Mouse (Mus musculus) hindbrain, embryonic 15.5 days (tissue): ENCODE measurements around the gene Csf1. TPM values are rescaled to one million over a fixed set of nuclear protein-coding genes. Genes with fewer than 3 reads are reported as not detected.

ENCODE experiments used
- ATAC-seq: fragments of 200-750 bp; cut with Nextera tagmentation; 2 replicates; pipeline ENCODE4 v1.8.0; 2017; ENCODE audit warnings: low read depth, moderate number of reproducible peaks, moderate TSS enrichment; ENCODE audit not compliant: low FRiP score
- H3K27ac ChIP-seq: fragments of 300-500 bp; sonication (generic); replicated peaks from 2 replicates; pipeline ENCODE4 v1.5.1; 2015; ENCODE audit warnings: mild to moderate bottlenecking, inconsistent platforms
- H3K27me3 ChIP-seq: fragments of 300-500 bp; sonication (generic); 2 replicates; pipeline ENCODE4 v1.6.1; 2015; ENCODE audit warnings: control low read depth, inconsistent platforms
- H3K36me3 ChIP-seq: fragments of 300-500 bp; sonication (generic); 2 replicates; pipeline ENCODE4 v1.6.1; 2015; ENCODE audit warnings: control low read depth, inconsistent platforms
- H3K4me1 ChIP-seq: fragments of 300-500 bp; sonication (generic); replicated peaks from 2 replicates; pipeline ENCODE4 v1.6.1; 2015; ENCODE audit warnings: control low read depth, inconsistent platforms
- H3K4me2 ChIP-seq: fragments of 300-500 bp; sonication (generic); 2 replicates; pipeline ENCODE4 v1.6.1; 2015; ENCODE audit warnings: moderate library complexity, mild to moderate bottlenecking, inconsistent platforms
- H3K4me3 ChIP-seq: fragments of 300-500 bp; sonication (generic); 2 replicates; pipeline ENCODE4 v1.5.1; 2015; ENCODE audit warnings: mild to moderate bottlenecking, inconsistent platforms
- H3K9ac ChIP-seq: fragments of 300-500 bp; sonication (generic); 2 replicates; pipeline ENCODE4 v1.6.1; 2015; ENCODE audit warnings: inconsistent platforms
- H3K9me3 ChIP-seq: fragments of 300-500 bp; sonication (generic); 2 replicates; pipeline ENCODE4 v1.6.1; 2016; ENCODE audit warnings: control low read depth, inconsistent platforms
- WGBS: fragments of 180-500 bp; shearing (Covaris S2); methylation state at CpG from one replicate; pipeline ENCODE4 v1.1.7; 2015; 5-methylcytosine and 5-hydroxymethylcytosine counted together
- polyA plus RNA-seq: library from polyadenylated mRNA; unstranded; fragments of >200 nt; fragmentation: Nextera tagmentation; extraction: Ambion mirVana; gene quantifications from 2 replicates; pipeline ENCODE4 v1.2.1, GENCODE M21; 2015

Csf1 gene
- polyA plus RNA-seq, 1 experiment from 2014 or later, result 7.9 TPM

- WGBS, result 93% methylated on average over 5 of the region's 5 CpGs
- Histone ChIP-seq H3K4me1 (peaks cover 14% of the 10 kb centered on the region), H3K9ac (no peak overlapping the region), H3K9me3 (no peaks in the 10 kb centered on the region), H3K27ac (peak overlapping the region; percentile 49; the same call in 1 of the 2 replicates), H3K36me3 (no peaks in the 10 kb centered on the region), H3K4me2 (no peak overlapping the region), H3K27me3 (no peaks in the 10 kb centered on the region), H3K4me3 (no peak overlapping the region)
- no peak for ATAC-seq
Measured at GRCm38 (mm10) chr3:107792736-107793135, 32.5 kb upstream of the Csf1 start.

- WGBS, result 87% methylated on average over 11 of the region's 11 CpGs
- no peaks in the 10 kb centered on the region for H3K9me3 ChIP-seq
- H3K27me3 ChIP-seq, result no peaks in the 10 kb centered on the region
- peaks cover 25% of the 10 kb centered on the region for H3K4me1 ChIP-seq
- no peak for ATAC-seq
- no peak overlapping the region for H3K9ac ChIP-seq
- no peaks in the 10 kb centered on the region for H3K36me3 ChIP-seq
- H3K4me3 ChIP-seq, result no peak overlapping the region
- no peak overlapping the region for H3K4me2 ChIP-seq
- no peak overlapping the region for H3K27ac ChIP-seq
Measured at GRCm38 (mm10) chr3:107790766-107791303, 30.6 kb upstream of the Csf1 start.

- Histone ChIP-seq H3K9me3 (no peaks in the 10 kb centered on the region), H3K4me3 (no peak overlapping the region), H3K36me3 (no peaks in the 10 kb centered on the region), H3K27ac (no peak overlapping the region), H3K4me1 (peaks cover 25% of the 10 kb centered on the region), H3K4me2 (no peak overlapping the region), H3K9ac (no peak overlapping the region), H3K27me3 (no peaks in the 10 kb centered on the region)
- 89% methylated on average over 3 of the region's 3 CpGs for WGBS
- ATAC-seq, result no peak
Measured at GRCm38 (mm10) chr3:107790227-107790626, 30.0 kb upstream of the Csf1 start.

GRCm38 (mm10) chr3:107788885-107789284, 28.6 kb upstream of the Csf1 start:
- no peak overlapping the region for H3K9ac ChIP-seq
- no peak overlapping the region for H3K4me2 ChIP-seq
- WGBS, result 59% methylated on average over 3 of the region's 3 CpGs
- peaks cover 21% of the 10 kb centered on the region for H3K4me1 ChIP-seq
- H3K4me3 ChIP-seq, result no peak overlapping the region
- H3K36me3 ChIP-seq, result no peaks in the 10 kb centered on the region
- no peak overlapping the region for H3K27ac ChIP-seq
- no peaks in the 10 kb centered on the region for H3K9me3 ChIP-seq
- H3K27me3 ChIP-seq, result no peaks in the 10 kb centered on the region
- ATAC-seq, result no peak

- no peak overlapping the region for H3K9ac ChIP-seq
- no peak for ATAC-seq
Measured at GRCm38 (mm10) chr3:107787613-107788501, 27.6 kb upstream of the Csf1 start.

GRCm38 (mm10) chr3:107786980-107787612, 26.8 kb upstream of the Csf1 start:
- Histone ChIP-seq H3K4me3 (no peak overlapping the region), H3K27me3 (no peaks in the 10 kb centered on the region), H3K9me3 (no peaks in the 10 kb centered on the region), H3K9ac (no peak overlapping the region), H3K4me1 (peaks cover 12% of the 10 kb centered on the region), H3K4me2 (no peak overlapping the region), H3K36me3 (no peaks in the 10 kb centered on the region), H3K27ac (peak overlapping the region; percentile 26; the same call in 1 of the 2 replicates)
- WGBS, result 40% methylated on average over 11 of the region's 11 CpGs
- no peak for ATAC-seq

More at GRCm38 (mm10) chr3:107787613-107788501, 27.6 kb upstream of the Csf1 start:
- Histone ChIP-seq H3K4me1 (peaks cover 12% of the 10 kb centered on the region), H3K9me3 (no peaks in the 10 kb centered on the region), H3K27me3 (no peaks in the 10 kb centered on the region), H3K27ac (0 out of 2 replicates have a peak overlapping the region, but pooled peaks have one; percentile 26), H3K4me3 (no peak overlapping the region), H3K4me2 (no peak overlapping the region), H3K36me3 (no peaks in the 10 kb centered on the region)
- WGBS, result 68% methylated on average over 15 of the region's 15 CpGs

GRCm38 (mm10) chr3:107786344-107786743, 26.1 kb upstream of the Csf1 start:
- no peak overlapping the region for H3K27ac ChIP-seq
- ATAC-seq, result no peak
- H3K9me3 ChIP-seq, result no peaks in the 10 kb centered on the region
- no peak overlapping the region for H3K4me2 ChIP-seq
- no peaks in the 10 kb centered on the region for H3K27me3 ChIP-seq
- WGBS, result 96% methylated on average over 1 of the region's 1 CpGs
- no peak overlapping the region for H3K9ac ChIP-seq
- no peaks in the 10 kb centered on the region for H3K36me3 ChIP-seq
- peaks cover 12% of the 10 kb centered on the region for H3K4me1 ChIP-seq
- no peak overlapping the region for H3K4me3 ChIP-seq

GRCm38 (mm10) chr3:107785546-107785945, 25.3 kb upstream of the Csf1 start:
- H3K9me3 ChIP-seq, result no peaks in the 10 kb centered on the region
- peaks cover 12% of the 10 kb centered on the region for H3K4me1 ChIP-seq
- H3K27me3 ChIP-seq, result no peaks in the 10 kb centered on the region
- WGBS, result 88% methylated on average over 4 of the region's 4 CpGs
- H3K4me2 ChIP-seq, result no peak overlapping the region
- H3K27ac ChIP-seq, result no peak overlapping the region
- H3K36me3 ChIP-seq, result no peaks in the 10 kb centered on the region
- no peak overlapping the region for H3K4me3 ChIP-seq
- ATAC-seq, result no peak
- H3K9ac ChIP-seq, result no peak overlapping the region

- ATAC-seq, result no peak
- 91% methylated on average over 3 of the region's 3 CpGs for WGBS
- no peaks in the 10 kb centered on the region for H3K36me3 ChIP-seq
- H3K9ac ChIP-seq, result no peak overlapping the region
- no peaks in the 10 kb centered on the region for H3K27me3 ChIP-seq
- H3K4me2 ChIP-seq, result no peak overlapping the region
- H3K27ac ChIP-seq, result no peak overlapping the region
- no peaks in the 10 kb centered on the region for H3K9me3 ChIP-seq
- H3K4me3 ChIP-seq, result no peak overlapping the region
- H3K4me1 ChIP-seq, result peaks cover 12% of the 10 kb centered on the region
Measured at GRCm38 (mm10) chr3:107783315-107783714, 23.0 kb upstream of the Csf1 start.

- H3K27ac ChIP-seq, result no peak overlapping the region
- 85% methylated on average over 5 of the region's 5 CpGs for WGBS
- no peaks in the 10 kb centered on the region for H3K4me1 ChIP-seq
- no peak for ATAC-seq
- no peak overlapping the region for H3K4me3 ChIP-seq
- no peaks in the 10 kb centered on the region for H3K27me3 ChIP-seq
- no peaks in the 10 kb centered on the region for H3K36me3 ChIP-seq
- no peaks in the 10 kb centered on the region for H3K9me3 ChIP-seq
- H3K9ac ChIP-seq, result no peak overlapping the region
- H3K4me2 ChIP-seq, result no peak overlapping the region
Measured at GRCm38 (mm10) chr3:107781304-107781703, 21.0 kb upstream of the Csf1 start.

- no peaks in the 10 kb centered on the region for H3K27me3 ChIP-seq
- no peaks in the 10 kb centered on the region for H3K4me1 ChIP-seq
- no peaks in the 10 kb centered on the region for H3K9me3 ChIP-seq
- no peaks in the 10 kb centered on the region for H3K36me3 ChIP-seq
- no peak overlapping the region for H3K4me3 ChIP-seq
- no peak for ATAC-seq
- no peak overlapping the region for H3K4me2 ChIP-seq
- no peak overlapping the region for H3K27ac ChIP-seq
- 94% methylated on average over 6 of the region's 6 CpGs for WGBS
- no peak overlapping the region for H3K9ac ChIP-seq
Measured at GRCm38 (mm10) chr3:107778016-107778415, 17.7 kb upstream of the Csf1 start.

GRCm38 (mm10) chr3:107776295-107776694, 16.0 kb upstream of the Csf1 start:
- H3K27ac ChIP-seq, result no peak overlapping the region
- ATAC-seq, result no peak
- no peaks in the 10 kb centered on the region for H3K27me3 ChIP-seq
- H3K36me3 ChIP-seq, result no peaks in the 10 kb centered on the region
- WGBS, result 31% methylated on average over 3 of the region's 3 CpGs
- no peak overlapping the region for H3K4me2 ChIP-seq
- H3K9ac ChIP-seq, result no peak overlapping the region
- no peaks in the 10 kb centered on the region for H3K9me3 ChIP-seq
- no peaks in the 10 kb centered on the region for H3K4me1 ChIP-seq
- H3K4me3 ChIP-seq, result no peak overlapping the region
